Mouse (Mus musculus): Measurements from ENCODE around the gene Bicral. TPM values are rescaled to one million over a fixed set of nuclear protein-coding genes. Genes with fewer than 3 reads are reported as not detected.
A peak's percentile ranks its signal among the peaks of the same experiment; 100 is the strongest.

Bicral gene
- polyA plus RNA-seq, 1 experiment from 2014 or later, result 3.5 TPM

DNA sequence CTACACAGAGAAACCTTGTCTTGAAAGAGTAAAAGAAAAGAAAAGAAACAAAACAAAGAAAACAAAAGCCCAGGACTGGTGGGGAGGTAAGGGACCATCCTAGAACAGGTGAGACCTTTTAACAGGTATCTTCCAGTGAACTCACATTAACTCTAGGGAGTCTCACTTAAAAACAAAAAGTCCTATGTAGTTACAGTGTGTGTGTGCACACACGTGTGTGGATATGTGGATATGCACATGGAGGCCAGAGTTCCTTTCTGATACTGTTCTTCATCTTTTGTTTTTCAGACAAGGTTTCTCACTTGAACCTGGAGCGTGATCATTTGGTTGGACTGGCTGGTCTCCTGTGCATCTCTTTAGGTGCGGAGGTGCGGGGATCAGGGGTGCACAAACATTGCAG, 107.7 kb downstream of the Bicral start:
- H3K4me1 ChIP-seq (ENCODE audit: control insufficient read depth, insufficient read depth, low read length), result peaks cover 9% of the 10 kb centered on the region
- H3K4me3 ChIP-seq (ENCODE audit: low read length), result peak overlapping the region; percentile 88
- no peaks in the 10 kb centered on the region for H3K27me3 ChIP-seq (ENCODE audit: control insufficient read depth, insufficient read depth, low read length)
- ATAC-seq (replicated peaks; ENCODE audit: extremely low read depth, insufficient read depth, low FRiP score), result no peak
- no peaks in the 10 kb centered on the region for H3K9me3 ChIP-seq (replicated peaks; ENCODE audit: control insufficient read depth, low read length)
- H3K9ac ChIP-seq (ENCODE audit: low read length), result peak overlapping the region; percentile 84; the same call in 1 of the 2 replicates
- 89% methylated on average over 4 of the region's 4 CpGs for WGBS
- H3K27ac ChIP-seq (ENCODE audit: low read length), result no peak overlapping the region
- H3K4me2 ChIP-seq (ENCODE audit: low read depth, low read length), result peak overlapping the region; percentile 69
- no peaks in the 10 kb centered on the region for H3K36me3 ChIP-seq (ENCODE audit: control insufficient read depth, insufficient read depth)

DNA sequence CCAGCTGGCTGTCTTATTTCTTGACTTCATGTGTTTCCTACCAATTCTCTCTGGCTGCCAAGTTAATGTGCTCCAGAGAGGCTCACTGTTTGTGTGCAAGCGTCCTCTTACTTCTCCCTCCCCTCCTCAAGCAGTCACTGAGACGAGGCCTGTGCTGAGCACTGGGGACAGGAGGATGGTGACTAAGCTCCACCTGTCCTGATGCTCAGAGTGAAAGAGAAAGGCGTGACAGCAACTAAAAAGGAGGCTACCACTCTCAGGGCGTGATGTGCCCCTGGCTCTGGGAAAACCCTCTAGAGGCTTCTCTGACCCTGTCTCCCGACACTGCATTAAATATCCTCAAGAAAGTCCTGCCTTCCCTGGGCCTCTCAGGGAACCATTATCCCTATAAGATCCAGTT, 109.0 kb downstream of the Bicral start:
- ATAC-seq (replicated peaks; ENCODE audit: extremely low read depth, insufficient read depth, low FRiP score), result no peak
- no peak overlapping the region for H3K4me2 ChIP-seq (ENCODE audit: low read depth, low read length)
- H3K27me3 ChIP-seq (ENCODE audit: control insufficient read depth, insufficient read depth, low read length), result no peaks in the 10 kb centered on the region
- no peaks in the 10 kb centered on the region for H3K9me3 ChIP-seq (replicated peaks; ENCODE audit: control insufficient read depth, low read length)
- no peak overlapping the region for H3K4me3 ChIP-seq (ENCODE audit: low read length)
- H3K4me1 ChIP-seq (ENCODE audit: control insufficient read depth, insufficient read depth, low read length), result peaks cover 9% of the 10 kb centered on the region
- no peak overlapping the region for H3K27ac ChIP-seq (ENCODE audit: low read length)
- 85% methylated on average over 5 of the region's 5 CpGs for WGBS
- H3K9ac ChIP-seq (ENCODE audit: low read length), result no peak overlapping the region
- H3K36me3 ChIP-seq (ENCODE audit: control insufficient read depth, insufficient read depth), result no peaks in the 10 kb centered on the region; the same call in 1 of the 2 replicates

Other genes starting within 250 kb of the Bicral start
- gene Ptk7, start 229.0 kb downstream of the Bicral start, polyA plus RNA-seq (2015; fragmentation: Nextera tagmentation; extraction: Ambion mirVana), result 37.6 and 46.0 TPM in 2 replicates
- 25.7 and 29.0 TPM in 2 replicates for gene Klc4, start 212.5 kb downstream of the Bicral start, polyA plus RNA-seq (2015; fragmentation: Nextera tagmentation; extraction: Ambion mirVana)
- 117 and 119 TPM in 2 replicates for gene Mrpl2, start 212.3 kb downstream of the Bicral start, polyA plus RNA-seq (2015; fragmentation: Nextera tagmentation; extraction: Ambion mirVana)
- gene Cul7, start 208.1 kb downstream of the Bicral start, polyA plus RNA-seq (2015; fragmentation: Nextera tagmentation; extraction: Ambion mirVana), result 39.8 and 46.0 TPM in 2 replicates
- 39.0 and 39.7 TPM in 2 replicates for gene Rrp36, start 184.1 kb downstream of the Bicral start, polyA plus RNA-seq (2015; fragmentation: Nextera tagmentation; extraction: Ambion mirVana)
- gene Mea1, start 179.7 kb downstream of the Bicral start, polyA plus RNA-seq (2015; fragmentation: Nextera tagmentation; extraction: Ambion mirVana), result 109 and 115 TPM in 2 replicates
- 175 and 179 TPM in 2 replicates for gene Klhdc3, start 177.6 kb downstream of the Bicral start, polyA plus RNA-seq (2015; fragmentation: Nextera tagmentation; extraction: Ambion mirVana)
- 56.1 and 59.9 TPM in 2 replicates for gene Ppp2r5d, start 153.4 kb downstream of the Bicral start, polyA plus RNA-seq (2015; fragmentation: Nextera tagmentation; extraction: Ambion mirVana)
- 13.3 and 15.1 TPM in 2 replicates for gene Pex6, start 147.0 kb downstream of the Bicral start, polyA plus RNA-seq (2015; fragmentation: Nextera tagmentation; extraction: Ambion mirVana)
- 1.8 and 2.5 TPM in 2 replicates for gene Gnmt, start 129.3 kb downstream of the Bicral start, polyA plus RNA-seq (2015; fragmentation: Nextera tagmentation; extraction: Ambion mirVana)
- gene Cnpy3, start 106.3 kb downstream of the Bicral start, polyA plus RNA-seq (2015; fragmentation: Nextera tagmentation; extraction: Ambion mirVana), result 50.6 and 51.4 TPM in 2 replicates
- gene Ptcra, start 94.8 kb downstream of the Bicral start, polyA plus RNA-seq (2015; fragmentation: Nextera tagmentation; extraction: Ambion mirVana), result 17.0 and 38.9 TPM in 2 replicates
- gene 2310039H08Rik, start 85.8 kb downstream of the Bicral start, polyA plus RNA-seq (2015; fragmentation: Nextera tagmentation; extraction: Ambion mirVana), result 52.0 and 55.1 TPM in 2 replicates
- 93.0 and 103 TPM in 2 replicates for gene Rpl7l1, start 75.8 kb downstream of the Bicral start, polyA plus RNA-seq (2015; fragmentation: Nextera tagmentation; extraction: Ambion mirVana)
- gene Tbcc, start 32.2 kb upstream of the Bicral start, polyA plus RNA-seq (2015; fragmentation: Nextera tagmentation; extraction: Ambion mirVana), result 40.3 and 42.9 TPM in 2 replicates
- gene Prph2, start 52.0 kb upstream of the Bicral start, polyA plus RNA-seq (2015; fragmentation: Nextera tagmentation; extraction: Ambion mirVana), result not detected in 2 replicates
- gene Ubr2, start 152.1 kb upstream of the Bicral start, polyA plus RNA-seq (2015; fragmentation: Nextera tagmentation; extraction: Ambion mirVana), result 17.1 and 17.9 TPM in 2 replicates

All from heart, embryonic 16.5 days (tissue).